Mouse (Mus musculus): ENCODE data around the gene Igsf9. TPM values are rescaled to one million over a fixed set of nuclear protein-coding genes. Genes with fewer than 3 reads are reported as not detected.

Igsf9 gene
- polyA plus RNA-seq, 1 experiment from 2014 or later: 47.8 TPM

DNA sequence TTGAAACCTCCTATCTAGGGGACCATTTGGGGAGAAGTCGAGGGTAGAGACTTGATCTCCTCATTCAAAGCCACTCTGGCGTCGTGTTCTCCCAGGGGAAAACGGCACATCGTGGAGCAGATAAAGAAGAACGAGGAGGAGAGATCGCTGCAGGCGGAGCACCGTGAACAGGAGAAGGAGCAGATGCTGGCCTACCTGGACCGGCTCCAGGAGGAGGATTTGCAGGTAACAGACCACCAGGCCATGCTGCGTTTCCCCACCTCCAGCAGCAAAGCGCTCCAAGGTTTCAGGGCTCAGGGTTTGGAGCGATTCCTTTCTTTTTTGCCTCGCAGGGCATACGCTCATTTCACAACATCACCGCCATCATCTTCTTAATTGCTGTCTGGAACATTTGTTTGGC, 53.5 kb downstream of the Igsf9 start:
- Histone ChIP-seq H3K4me3 (ENCODE audit: low read depth, low read length) (no peak overlapping the region), H3K9me3 (ENCODE audit: control insufficient read depth, low read length) (no peaks in the 10 kb centered on the region), H3K36me3 (ENCODE audit: control insufficient read depth, insufficient read depth, low read length) (no peaks in the 10 kb centered on the region), H3K27ac (ENCODE audit: low read depth, low read length) (no peak overlapping the region), H3K27me3 (ENCODE audit: control insufficient read depth, insufficient read depth, low read length) (no peaks in the 10 kb centered on the region), H3K9ac (ENCODE audit: low read depth, low read length) (no peak overlapping the region), H3K4me1 (replicated peaks; ENCODE audit: control insufficient read depth, insufficient read depth, low read length) (no peaks in the 10 kb centered on the region), H3K4me2 (replicated peaks; ENCODE audit: low read depth, low read length) (no peak overlapping the region)
- WGBS: 80% methylated on average over 16 of the region's 16 CpGs
- ATAC-seq (ENCODE audit: low FRiP score) (no peak), DNase-seq (ENCODE audit: low spot score) (no peak)

DNA sequence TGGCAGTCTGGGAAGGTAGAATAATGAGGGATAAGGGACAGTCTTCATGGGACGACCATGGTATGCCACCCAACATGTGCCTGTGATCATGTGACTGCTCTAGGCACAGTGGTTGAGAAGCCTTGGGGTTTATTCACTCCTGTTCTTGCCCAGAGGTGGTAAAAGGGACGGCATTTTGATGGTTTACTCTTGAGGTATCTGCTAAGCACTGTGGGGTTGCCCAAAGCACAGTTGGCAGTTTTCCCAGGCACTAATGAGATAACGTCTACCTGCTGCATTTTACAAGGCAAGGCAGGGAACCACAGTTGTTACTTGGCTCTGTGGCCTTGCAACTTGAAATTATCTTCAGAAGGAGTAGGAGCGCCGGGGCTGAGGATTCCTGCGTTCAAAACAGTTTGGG, 58.2 kb downstream of the Igsf9 start:
- no peaks in the 10 kb centered on the region for H3K9me3 ChIP-seq (ENCODE audit: control insufficient read depth, low read length)
- H3K9ac ChIP-seq (ENCODE audit: low read depth, low read length): no peak overlapping the region
- no peak for DNase-seq (ENCODE audit: low spot score)
- no peak overlapping the region for H3K27ac ChIP-seq (ENCODE audit: low read depth, low read length)
- WGBS: 72% methylated on average over 6 of the region's 6 CpGs
- H3K4me2 ChIP-seq (replicated peaks; ENCODE audit: low read depth, low read length): no peak overlapping the region
- H3K27me3 ChIP-seq (ENCODE audit: control insufficient read depth, insufficient read depth, low read length): no peaks in the 10 kb centered on the region
- no peak overlapping the region for H3K4me3 ChIP-seq (ENCODE audit: low read depth, low read length)
- no peaks in the 10 kb centered on the region for H3K36me3 ChIP-seq (ENCODE audit: control insufficient read depth, insufficient read depth, low read length)
- H3K4me1 ChIP-seq (replicated peaks; ENCODE audit: control insufficient read depth, insufficient read depth, low read length): no peaks in the 10 kb centered on the region
- ATAC-seq (ENCODE audit: low FRiP score): no peak

DNA sequence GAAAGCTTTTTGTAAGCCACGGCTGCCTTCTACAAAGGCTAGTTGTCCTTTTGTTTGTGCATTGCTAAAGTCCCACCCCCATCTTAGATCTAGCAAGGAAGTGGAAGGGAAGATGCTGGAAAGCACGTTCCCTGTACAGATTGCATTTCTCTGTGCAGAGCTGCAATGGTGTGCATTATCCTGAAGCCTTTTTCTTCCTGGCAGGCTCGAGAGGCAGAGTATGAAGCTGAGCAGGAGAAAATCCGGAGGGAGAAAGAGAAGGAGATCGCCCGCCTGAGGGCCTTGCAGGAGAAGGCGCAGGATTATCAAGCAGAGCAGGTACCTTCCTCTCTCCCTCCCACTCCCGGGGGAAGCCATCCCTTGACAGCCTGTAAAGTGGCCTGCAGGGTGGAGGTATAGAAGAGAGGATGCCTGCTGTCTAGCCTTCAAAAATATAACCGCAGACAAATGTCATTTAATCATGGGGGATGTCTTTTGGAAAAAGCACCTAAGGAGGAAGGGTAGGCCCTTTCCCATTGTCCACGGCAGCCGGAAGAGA, 58.8 kb downstream of the Igsf9 start:
- DNase-seq (ENCODE audit: low spot score) (no peak), ATAC-seq (ENCODE audit: low FRiP score) (no peak)
- no peak overlapping the region for H3K27ac ChIP-seq (ENCODE audit: low read depth, low read length)

DNA sequence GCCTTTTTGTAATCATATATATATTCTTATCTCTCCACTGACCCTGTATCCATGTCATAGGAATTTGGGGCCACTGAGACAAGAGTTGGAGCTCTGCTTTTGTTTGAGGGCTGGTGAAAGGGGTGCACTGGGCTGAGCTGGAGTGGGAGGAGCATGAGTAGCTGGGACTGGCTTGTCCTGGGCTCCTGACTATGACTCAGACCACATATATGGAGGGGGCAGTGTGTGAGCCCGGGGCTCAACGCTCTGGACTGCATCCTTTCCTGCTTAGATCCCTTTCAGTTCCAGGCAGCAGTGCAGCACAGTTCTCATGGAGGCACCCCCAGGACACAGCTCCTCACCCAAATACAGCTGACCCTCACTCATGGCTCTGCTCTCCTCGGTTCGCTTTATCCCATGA, 64.5 kb downstream of the Igsf9 start:
- Histone ChIP-seq H3K4me1 (replicated peaks; ENCODE audit: control insufficient read depth, insufficient read depth, low read length) (no peaks in the 10 kb centered on the region; the same call in 1 of the 2 replicates), H3K9ac (ENCODE audit: low read depth, low read length) (no peak overlapping the region), H3K27me3 (ENCODE audit: control insufficient read depth, insufficient read depth, low read length) (no peaks in the 10 kb centered on the region), H3K27ac (ENCODE audit: low read depth, low read length) (no peak overlapping the region), H3K9me3 (ENCODE audit: control insufficient read depth, low read length) (no peaks in the 10 kb centered on the region), H3K4me3 (ENCODE audit: low read depth, low read length) (no peak overlapping the region), H3K4me2 (replicated peaks; ENCODE audit: low read depth, low read length) (no peak overlapping the region), H3K36me3 (ENCODE audit: control insufficient read depth, insufficient read depth, low read length) (no peaks in the 10 kb centered on the region)
- ATAC-seq (ENCODE audit: low FRiP score) (no peak), DNase-seq (ENCODE audit: low spot score) (no peak)
- 88% methylated on average over 4 of the region's 4 CpGs for WGBS

More for the DNA sequence above, 58.8 kb downstream of the Igsf9 start:
- Histone ChIP-seq H3K9ac (ENCODE audit: low read depth, low read length) (no peak overlapping the region), H3K27me3 (ENCODE audit: control insufficient read depth, insufficient read depth, low read length) (no peaks in the 10 kb centered on the region), H3K4me1 (replicated peaks; ENCODE audit: control insufficient read depth, insufficient read depth, low read length) (no peaks in the 10 kb centered on the region), H3K9me3 (ENCODE audit: control insufficient read depth, low read length) (no peaks in the 10 kb centered on the region), H3K4me3 (ENCODE audit: low read depth, low read length) (no peak overlapping the region), H3K4me2 (replicated peaks; ENCODE audit: low read depth, low read length) (no peak overlapping the region), H3K36me3 (ENCODE audit: control insufficient read depth, insufficient read depth, low read length) (no peaks in the 10 kb centered on the region)
- 57% methylated on average over 11 of the region's 11 CpGs for WGBS

Other genes starting within 250 kb of the Igsf9 start
- 0.06 TPM in 1 of 2 replicates, not detected in the other for gene Atp1a4, start 223.4 kb upstream of the Igsf9 start, polyA plus RNA-seq (2014; fragmentation: Nextera tagmentation; extraction: Ambion mirVana)
- 123 and 136 TPM in 2 replicates for gene Igsf8, start 220.1 kb upstream of the Igsf9 start, polyA plus RNA-seq (2014; fragmentation: Nextera tagmentation; extraction: Ambion mirVana)
- 1.9 and 2.6 TPM in 2 replicates for gene Atp1a2, start 183.7 kb upstream of the Igsf9 start, polyA plus RNA-seq (2014; fragmentation: Nextera tagmentation; extraction: Ambion mirVana)
- gene Kcnj9, start 152.5 kb upstream of the Igsf9 start, polyA plus RNA-seq (2014; fragmentation: Nextera tagmentation; extraction: Ambion mirVana): 0.17 and 0.46 TPM in 2 replicates
- gene Kcnj10, start 140.6 kb upstream of the Igsf9 start, polyA plus RNA-seq (2014; fragmentation: Nextera tagmentation; extraction: Ambion mirVana): 0.73 TPM in 2 replicates
- gene Pigm, start 105.2 kb upstream of the Igsf9 start, polyA plus RNA-seq (2014; fragmentation: Nextera tagmentation; extraction: Ambion mirVana): 11.0 and 11.8 TPM in 2 replicates
- gene Slamf9, start 6.4 kb upstream of the Igsf9 start, polyA plus RNA-seq (2014; fragmentation: Nextera tagmentation; extraction: Ambion mirVana): 0.34 and 0.40 TPM in 2 replicates
- gene Tagln2, start 18.3 kb downstream of the Igsf9 start, polyA plus RNA-seq (2014; fragmentation: Nextera tagmentation; extraction: Ambion mirVana): 41.1 and 43.4 TPM in 2 replicates
- gene Cfap45, start 39.0 kb downstream of the Igsf9 start, polyA plus RNA-seq (2014; fragmentation: Nextera tagmentation; extraction: Ambion mirVana): 3.7 and 4.8 TPM in 2 replicates
- gene Vsig8, start 74.2 kb downstream of the Igsf9 start, polyA plus RNA-seq (2014; fragmentation: Nextera tagmentation; extraction: Ambion mirVana): not detected in 2 replicates
- not detected in 2 replicates for gene Slamf8, start 108.8 kb downstream of the Igsf9 start, polyA plus RNA-seq (2014; fragmentation: Nextera tagmentation; extraction: Ambion mirVana)
- gene Fcrl6, start 120.8 kb downstream of the Igsf9 start, polyA plus RNA-seq (2014; fragmentation: Nextera tagmentation; extraction: Ambion mirVana): 0.22 and 0.35 TPM in 2 replicates
- 9.4 TPM in 2 replicates for gene Dusp23, start 151.2 kb downstream of the Igsf9 start, polyA plus RNA-seq (2014; fragmentation: Nextera tagmentation; extraction: Ambion mirVana)
- 0.28 TPM in 1 of 2 replicates, not detected in the other for gene Crp, start 216.3 kb downstream of the Igsf9 start, polyA plus RNA-seq (2014; fragmentation: Nextera tagmentation; extraction: Ambion mirVana)

Measured in hindbrain, embryonic 11.5 days (tissue).